Mouse (Mus musculus) heart, postnatal 4 days (tissue): ENCODE data around the gene Tbc1d10c. TPM values are rescaled to one million over a fixed set of nuclear protein-coding genes. Genes with fewer than 3 reads are reported as not detected.

Experiments
- DNase-seq: peaks from one replicate; pipeline ENCODE4 v3.0.0; 2021
- total RNA-seq, 2 experiments: library from RNA; stranded (reverse); gene quantifications; 2 replicates each; pipeline ENCODE4 v1.2.3; 2021

Tbc1d10c gene
- total RNA-seq, 2 experiments from 2014 or later: 2.0 to 2.1 TPM

GRCm38 (mm10) chr19:4214771-4215450, 23.8 kb upstream of the Tbc1d10c start:
- peak; percentile 45 for DNase-seq

- peak; percentile 56 for DNase-seq
Observed at GRCm38 (mm10) chr19:4214071-4214770, 23.1 kb upstream of the Tbc1d10c start, which contains the start of the genes Clcf1 and AC109138.7. Gene Clcf1 (plus strand): TSS chr19:4214238. Gene AC109138.7 (plus strand): TSS chr19:4214357.

GRCm38 (mm10) chr19:4213524-4213974, 22.5 kb upstream of the Tbc1d10c start:
- DNase-seq: no peak

GRCm38 (mm10) chr19:4211891-4212588, 21.0 kb upstream of the Tbc1d10c start:
- DNase-seq: no peak

- DNase-seq: no peak
Observed at GRCm38 (mm10) chr19:4208563-4208962, 17.5 kb upstream of the Tbc1d10c start.

- DNase-seq: peak; percentile 83
Observed at GRCm38 (mm10) chr19:4206971-4207370, 15.9 kb upstream of the Tbc1d10c start.

- no peak for DNase-seq
Observed at GRCm38 (mm10) chr19:4204889-4205288, 13.8 kb upstream of the Tbc1d10c start.

- DNase-seq: no peak
Observed at GRCm38 (mm10) chr19:4203604-4204326, 12.7 kb upstream of the Tbc1d10c start.

- no peak for DNase-seq
Observed at GRCm38 (mm10) chr19:4203148-4203547, 12.1 kb upstream of the Tbc1d10c start.

GRCm38 (mm10) chr19:4202149-4202548, 11.1 kb upstream of the Tbc1d10c start:
- no peak for DNase-seq

- peak; percentile 95 for DNase-seq
Observed at GRCm38 (mm10) chr19:4201291-4201909, 10.3 kb upstream of the Tbc1d10c start, which contains the start of gene Rad9a. Gene Rad9a (minus strand): TSS chr19:4201662.

- DNase-seq: no peak
Observed at GRCm38 (mm10) chr19:4197180-4197579, 6.1 kb upstream of the Tbc1d10c start.

- no peak for DNase-seq
Observed at GRCm38 (mm10) chr19:4196548-4196947, 5.5 kb upstream of the Tbc1d10c start.

GRCm38 (mm10) chr19:4196048-4196447, 5.0 kb upstream of the Tbc1d10c start:
- DNase-seq: no peak

- no peak for DNase-seq
Observed at GRCm38 (mm10) chr19:4194776-4195650, 3.9 kb upstream of the Tbc1d10c start.

- DNase-seq: no peak
Observed at GRCm38 (mm10) chr19:4194021-4194724, 3.1 kb upstream of the Tbc1d10c start.

GRCm38 (mm10) chr19:4193129-4193528, 2.0 kb upstream of the Tbc1d10c start:
- DNase-seq: no peak

- DNase-seq: no peak
Observed at GRCm38 (mm10) chr19:4192251-4192985, 1.3 kb upstream of the Tbc1d10c start.

GRCm38 (mm10) chr19:4191528-4192250, 605 bp upstream of the Tbc1d10c start, which contains the start of gene Ppp1ca:
Gene Ppp1ca (plus strand): TSS chr19:4192065.
- peak; percentile 99 for DNase-seq
